Mouse (Mus musculus) CH12.LX (cell line): ENCODE data around the gene Rnase2b. TPM values are rescaled to one million over a fixed set of nuclear protein-coding genes. Genes with fewer than 3 reads are reported as not detected.
A peak's percentile ranks its signal among the peaks of the same experiment; 100 is the strongest.
"Not testable (repeated sequence)": the region's sequence is repeated elsewhere in the genome, so short reads cannot be mapped to it uniquely, and the experiment has no call there.

Source experiments
- DNase-seq: peaks from one replicate; pipeline ENCODE4 v3.0.0-alpha.2; 2013; ENCODE audit errors: extremely low read depth
- H3K27ac ChIP-seq: 2 replicates; pipeline ENCODE4 v1.5.1; 2012; ENCODE audit warnings: low read depth, mild to moderate bottlenecking, control low read depth, moderate library complexity; ENCODE audit not compliant: insufficient read depth
- H3K27me3 ChIP-seq: replicated peaks from 2 replicates; pipeline ENCODE3; 2012; ENCODE audit warnings: inconsistent platforms
- H3K36me3 ChIP-seq, 2 experiments: replicated peaks in 1 of 2; 2 replicates each; pipeline versions ENCODE3 to v1.6.1; 2012; ENCODE audit warnings: inconsistent platforms in 1 of 2, low read length in 1 of 2, mild to moderate bottlenecking in 1 of 2, mixed read lengths in 1 of 2, moderate library complexity in 1 of 2; ENCODE audit not compliant: control insufficient read depth in 1 of 2, insufficient read depth in 1 of 2
- H3K4me1 ChIP-seq, 2 experiments: 2 replicates each; pipeline ENCODE4 v1.6.1; 2012; ENCODE audit warnings: inconsistent platforms in 1 of 2, moderate library complexity in 1 of 2; ENCODE audit not compliant: insufficient read depth in 2 of 2, control insufficient read depth in 1 of 2
- H3K4me2 ChIP-seq: 2 replicates; pipeline ENCODE4 v1.6.1; 2012; ENCODE audit warnings: low read depth, mild to moderate bottlenecking, control low read depth; ENCODE audit not compliant: poor library complexity, insufficient read depth, severe bottlenecking
- H3K4me3 ChIP-seq, 3 experiments: fragments of 150-350 bp in 1 of 3; sonication (generic) in 1 of 3; replicated peaks in 1 of 3; 2 replicates each; pipeline versions ENCODE3 to v1.5.1; 2011 to 2012; ENCODE audit warnings: low read depth in 2 of 3, low read length in 2 of 3, mild to moderate bottlenecking in 2 of 3, moderate library complexity in 2 of 3, control low read depth in 1 of 3, improper control_type of control experiment in 1 of 3, inconsistent platforms in 1 of 3, mixed read lengths in 1 of 3; ENCODE audit not compliant: poor library complexity in 1 of 3
- H3K79me2 ChIP-seq: replicated peaks from 2 replicates; pipeline ENCODE4 v1.6.1; 2012; ENCODE audit warnings: mild to moderate bottlenecking, moderate library complexity; ENCODE audit not compliant: control insufficient read depth, poor library complexity, insufficient read depth, severe bottlenecking; ENCODE audit errors: extremely low read depth
- H3K9ac ChIP-seq: 2 replicates; pipeline ENCODE4 v1.6.1; 2012; ENCODE audit warnings: low read depth, mild to moderate bottlenecking, control low read depth, moderate library complexity; ENCODE audit not compliant: insufficient read depth
- H3K9me3 ChIP-seq: replicated peaks from 2 replicates; pipeline ENCODE3; 2012; ENCODE audit warnings: low read length, inconsistent platforms, mixed read lengths
- CHD1 ChIP-seq: IDR thresholded peaks from 2 replicates; pipeline ENCODE4 v1.6.1; 2012; ENCODE audit warnings: low read depth, low read length, improper control_type of control experiment, inconsistent platforms
- CHD2 ChIP-seq: IDR thresholded peaks from 2 replicates; pipeline ENCODE4 v1.6.1; 2011; ENCODE audit warnings: low read length, improper control_type of control experiment
- ELF1 ChIP-seq: IDR thresholded peaks from 2 replicates; pipeline ENCODE4 v1.6.1; 2014; ENCODE audit warnings: low read depth, mild to moderate bottlenecking, inconsistent platforms, low read length, improper control_type of control experiment
- EP300 ChIP-seq: IDR thresholded peaks from 2 replicates; pipeline ENCODE4 v1.6.1; 2011; ENCODE audit warnings: low read length, improper control_type of control experiment
- IRF4 ChIP-seq: IDR thresholded peaks from 2 replicates; pipeline ENCODE4 v1.6.1; 2014; ENCODE audit warnings: low read depth, mild to moderate bottlenecking, inconsistent platforms, low read length, improper control_type of control experiment
- JUN ChIP-seq: IDR thresholded peaks from 2 replicates; pipeline ENCODE4 v1.6.1; 2011; ENCODE audit warnings: low read depth, mild to moderate bottlenecking, low read length, improper control_type of control experiment, moderate library complexity; ENCODE audit not compliant: insufficient read depth
- MAFK ChIP-seq: IDR thresholded peaks from 2 replicates; pipeline ENCODE4 v1.6.1; 2011; ENCODE audit warnings: low read length, improper control_type of control experiment; ENCODE audit not compliant: insufficient replicate concordance
- MEF2A ChIP-seq: IDR thresholded peaks from 2 replicates; pipeline ENCODE4 v1.6.1; 2014; ENCODE audit warnings: low read depth, mild to moderate bottlenecking, inconsistent platforms, low read length, improper control_type of control experiment, borderline replicate concordance
- MYC ChIP-seq: IDR thresholded peaks from 2 replicates; pipeline ENCODE4 v1.6.1; 2011; ENCODE audit warnings: low read depth, mild to moderate bottlenecking, improper control_type of control experiment, low read length
- NELFE ChIP-seq: IDR thresholded peaks from 2 replicates; pipeline ENCODE4 v1.6.1; 2011; ENCODE audit warnings: low read depth, low read length, improper control_type of control experiment
- PAX5 ChIP-seq: IDR thresholded peaks from 2 replicates; pipeline ENCODE4 v1.6.1; 2012; ENCODE audit warnings: low read length, inconsistent platforms, mixed read lengths
- RCOR1 ChIP-seq: conservative IDR thresholded peaks from 2 replicates; pipeline ENCODE4 v1.6.1; 2012; ENCODE audit warnings: low read depth, mild to moderate bottlenecking, inconsistent platforms, low read length, improper control_type of control experiment
- SIN3A ChIP-seq: IDR thresholded peaks from 2 replicates; pipeline ENCODE4 v1.6.1; 2012; ENCODE audit warnings: low read length, improper control_type of control experiment, inconsistent platforms
- SMC3 ChIP-seq: IDR thresholded peaks from 2 replicates; pipeline ENCODE4 v1.6.1; 2011; ENCODE audit warnings: low read depth, low read length, improper control_type of control experiment
- TBP ChIP-seq: conservative IDR thresholded peaks from 2 replicates; pipeline ENCODE4 v1.6.1; 2011; ENCODE audit warnings: low read depth, low read length, improper control_type of control experiment
- TCF12 ChIP-seq: IDR thresholded peaks from 2 replicates; pipeline ENCODE4 v1.6.1; 2014; ENCODE audit warnings: low read depth, mild to moderate bottlenecking, inconsistent platforms, low read length, improper control_type of control experiment
- dilution Hi-C: fragments of 300-500 bp; cut with MboI; formaldehyde crosslinking; loops from 2 replicates; pipeline ENCODE4 v1.14.3; 2020; ENCODE audit warnings: low sequenced_read_pairs; ENCODE audit not compliant: extremely low pct_unique_long_range_greater_than_20kb, extremely low pct_ligation_motif_present
- in situ Hi-C: fragments of 300-500 bp; cut with MboI; formaldehyde crosslinking; loops from 3 replicates; pipeline ENCODE4 v1.14.3; 2019; ENCODE audit warnings: low sequenced_read_pairs, low pct_ligation_motif_present, low pct_unique_long_range_greater_than_20kb, mixed read lengths
- polyA plus RNA-seq: library from polyadenylated mRNA; unstranded; fragments of >175 nt; gene quantifications from 2 replicates; pipeline ENCODE4 v1.2.1, GENCODE M21; 2012; ENCODE audit warnings: low read depth; ENCODE audit not compliant: insufficient read length
- total RNA-seq, 2 experiments: library from RNA; depleted of rRNA; stranded (reverse); fragments of 300-350 nt in 1 of 2; fragments of >200 nt in 1 of 2; gene quantifications; 2 replicates each; pipeline ENCODE4 v1.2.3; 2012 to 2014

Gene Rnase2b
- total and polyA plus RNA-seq, 3 experiments, result 1.3 TPM; not detected in 2

DNA sequence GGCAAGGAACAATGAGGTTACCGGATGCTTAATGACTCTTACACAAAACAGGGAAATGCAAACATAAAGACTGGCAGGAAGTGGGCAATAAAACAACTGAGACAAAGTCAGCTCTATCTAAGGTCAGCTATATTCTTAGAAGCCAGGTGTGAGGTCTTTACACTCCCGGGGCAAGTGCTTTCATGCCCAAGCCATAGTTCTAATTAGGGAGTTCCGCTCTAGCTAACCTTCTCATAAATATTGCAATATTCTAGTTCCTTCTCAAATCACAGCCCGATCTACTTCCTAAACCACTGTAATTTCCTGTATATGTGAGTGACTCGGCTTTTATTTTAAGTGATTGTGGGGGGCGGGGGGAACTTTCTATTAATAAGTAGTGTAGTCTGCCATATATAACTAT is 1.3 kb downstream of the Rnase2b start:
- H3K27me3 ChIP-seq, H3K36me3 ChIP-seq, H3K79me2 ChIP-seq, in situ Hi-C loops, H3K9me3 ChIP-seq, dilution Hi-C loops: not testable (repeated sequence)
- Histone ChIP-seq H3K4me3 (peak overlapping the region in 1 of 3 experiments; percentile 29), H3K27ac (peak overlapping the region; percentile 76), H3K4me1 (peaks cover 22 to 57% of the 10 kb centered on the region in 2 experiments), H3K9ac (peak overlapping the region; percentile 47), H3K4me2 (peak overlapping the region; percentile 71)
- peak; percentile 29 for DNase-seq
- peak; percentile 81 for TF ChIP-seq IRF4
- TF ChIP-seq TCF12, result peak; percentile 89; the same call in 1 of the 2 replicates
- peak; percentile 95; the same call in 1 of the 2 replicates for TF ChIP-seq CHD1
- peak; percentile 34; the same call in 1 of the 2 replicates for TF ChIP-seq SIN3A
- TF ChIP-seq ELF1, result peak; percentile 46; the same call in 1 of the 2 replicates
- peak; percentile 70 for TF ChIP-seq EP300
- peak; percentile 92 for TF ChIP-seq MEF2A

- H3K9ac ChIP-seq, result peak overlapping the region; percentile 31
- H3K27me3 ChIP-seq, result no peaks in the 10 kb centered on the region
- H3K27ac ChIP-seq, result peak overlapping the region; percentile 93
- peaks cover 24 to 57% of the 10 kb centered on the region in 2 experiments for H3K4me1 ChIP-seq
- H3K4me3 ChIP-seq, result no peak overlapping the region
- in situ Hi-C loops (no loop called here), dilution Hi-C loops (no loop called here)
- H3K36me3 ChIP-seq, result no peaks in the 10 kb centered on the region
- no peaks in the 10 kb centered on the region for H3K9me3 ChIP-seq
- H3K4me2 ChIP-seq, result peak overlapping the region; percentile 48
- TF ChIP-seq NELFE (0 out of 2 replicates have a peak, but pooled peaks have one; percentile 4), SMC3 (no peak), CHD2 (no peak), MYC (0 out of 2 replicates have a peak, but pooled peaks have one; percentile 12), JUN (no peak), PAX5 (no peak), MAFK (peak; percentile 81), TCF12 (peak; percentile 34; the same call in 1 of the 2 replicates), TBP (no peak), RCOR1 (no peak), MEF2A (0 out of 2 replicates have a peak, but pooled peaks have one; percentile 5)
- H3K79me2 ChIP-seq, result no peaks in the 10 kb centered on the region
- peak; percentile 31 for DNase-seq
Observed at GRCm38 (mm10) chr14:51165435-51165834, 3.4 kb downstream of the Rnase2b start.
